Mouse (Mus musculus) left cerebral cortex, postnatal 36 days (tissue): ENCODE data around the gene Fsip1. TPM values are rescaled to one million over a fixed set of nuclear protein-coding genes. Genes with fewer than 3 reads are reported as not detected.
"Not testable (repeated sequence)": the region's sequence is repeated elsewhere in the genome, so short reads cannot be mapped to it uniquely, and the experiment has no call there.

Experiments
- DNase-seq, 2 experiments: peaks; one replicate each; pipeline ENCODE4 v3.0.0; 2021 to 2022; ENCODE audit warnings: low spot score in 2 of 2, mixed read lengths in 1 of 2
- intact Hi-C: fragments of 180-260 bp; cut with DNase I; formaldehyde crosslinking; loops from one replicate; pipeline ENCODE4 v1.15.1; 2025
- total RNA-seq, 2 experiments: library from RNA; stranded (reverse); gene quantifications; 2 replicates each; pipeline ENCODE4 v1.2.3; 2021

Gene Fsip1
- total RNA-seq, 2 experiments from 2014 or later: 0.20 to 0.48 TPM

DNA sequence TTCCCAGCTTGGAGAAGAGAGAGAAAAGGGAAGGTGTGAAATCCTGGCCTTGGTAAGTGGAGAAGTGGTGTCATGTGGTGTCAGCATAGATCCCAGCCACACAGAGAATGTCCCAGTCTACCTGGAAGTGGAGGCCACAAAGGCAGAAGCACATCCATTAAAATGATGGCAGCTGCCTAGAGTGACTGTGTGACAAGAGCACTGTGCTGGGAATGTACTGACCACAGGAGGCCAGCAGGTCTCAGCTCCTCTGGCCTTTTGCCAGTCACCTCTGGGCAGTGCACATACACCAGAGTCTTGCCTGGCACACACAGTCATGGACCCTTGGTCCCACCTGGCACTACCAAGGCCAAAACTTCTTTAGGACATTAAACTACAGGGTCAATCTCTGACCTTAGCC, 54.8 kb downstream of the Fsip1 start:
- intact Hi-C loops: no loop called here
- no peak for DNase-seq

- intact Hi-C loops: loop anchor here (1.0 kb wide), 1 partner anchor 42 kb away; no protein-coding TSS in a partner anchor
- DNase-seq: peak; percentile 64 to 70
Measured at GRCm38 (mm10) chr2:118199867-118200266, 56.9 kb downstream of the Fsip1 start.

DNA sequence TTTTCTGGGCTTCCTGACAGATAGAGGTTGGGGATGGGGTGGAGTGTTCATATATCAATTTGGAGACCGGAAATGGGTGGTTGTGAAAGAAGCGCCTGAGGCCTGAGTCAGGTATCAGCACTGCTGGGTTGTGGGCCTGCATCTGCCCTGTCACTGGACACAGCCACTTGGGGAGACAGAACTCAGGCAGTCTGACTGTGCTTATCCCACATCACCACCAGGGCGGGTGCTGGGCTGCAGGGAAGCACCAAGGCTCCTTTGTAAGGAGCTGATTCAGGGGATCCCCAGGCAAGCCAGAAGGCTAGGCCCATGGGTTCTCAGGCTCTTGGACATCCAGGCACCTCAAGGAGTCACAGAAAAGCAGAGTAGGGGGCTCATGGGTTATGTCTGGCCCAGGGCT, 59.8 kb downstream of the Fsip1 start:
- DNase-seq: no peak
- intact Hi-C loops: no loop called here

DNA sequence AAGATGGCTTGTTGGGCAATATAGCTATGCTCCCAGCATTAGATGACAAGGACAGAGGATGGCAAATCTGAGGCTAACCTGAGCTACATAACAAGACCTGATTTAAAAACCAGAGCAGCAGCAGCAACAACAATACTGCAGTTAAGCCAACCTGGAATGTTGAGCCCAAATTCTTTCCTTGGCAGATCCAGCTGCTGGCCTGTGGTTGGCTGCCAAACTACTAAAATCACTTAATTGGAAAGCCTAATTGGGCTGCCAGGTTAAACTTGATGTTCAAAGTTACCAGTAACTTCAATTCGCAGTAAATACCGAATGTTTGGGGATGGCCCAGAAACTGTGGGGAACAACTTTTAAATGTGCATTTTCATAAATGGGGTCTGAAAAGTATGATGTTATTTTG, 74.6 kb downstream of the Fsip1 start:
- DNase-seq: no peak

DNA sequence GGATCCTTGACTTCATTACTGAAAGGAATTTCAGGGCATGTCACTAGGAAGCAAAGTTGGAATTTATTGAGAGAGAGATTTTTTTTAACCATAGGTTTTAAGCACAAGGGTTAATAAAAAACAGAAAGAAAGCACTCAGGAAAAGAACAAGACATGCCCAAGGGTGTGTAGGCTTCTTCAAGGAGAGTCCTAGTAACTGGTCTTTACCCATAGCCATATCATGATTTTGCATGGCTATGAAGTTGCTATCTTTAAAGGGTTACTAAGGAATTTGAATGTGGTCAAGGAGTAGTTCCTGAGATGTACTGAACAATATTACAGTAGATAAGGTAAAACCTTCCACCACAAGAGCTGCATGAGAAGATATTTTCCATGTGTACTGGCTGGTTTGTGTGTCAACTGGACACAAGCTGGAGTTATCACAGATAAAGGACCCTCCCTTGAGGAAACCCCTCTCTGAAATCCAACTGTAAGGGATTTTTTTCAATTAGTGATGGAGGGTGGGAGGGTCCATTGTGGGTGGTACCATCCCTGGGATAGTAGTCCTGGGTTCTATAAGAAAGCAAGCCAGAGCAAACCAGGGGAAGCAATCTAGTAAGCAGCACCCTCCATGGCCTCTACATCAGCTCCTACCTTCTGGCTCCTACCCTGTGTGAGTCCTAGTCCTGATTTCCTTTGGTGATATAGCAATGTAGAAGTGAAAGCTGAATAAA, 76.7 kb downstream of the Fsip1 start:
- no peak for DNase-seq
- intact Hi-C loops: no loop called here

More for the DNA sequence above, 74.6 kb downstream of the Fsip1 start:
- intact Hi-C loops: no loop called here

GRCm38 (mm10) chr2:118179472-118179871, 77.3 kb downstream of the Fsip1 start:
- DNase-seq: no peak

GRCm38 (mm10) chr2:118174558-118175383, 82.0 kb downstream of the Fsip1 start:
- intact Hi-C loops: no loop called here
- DNase-seq: no peak

More at GRCm38 (mm10) chr2:118179472-118179871, 77.3 kb downstream of the Fsip1 start:
- intact Hi-C loops: no loop called here

- intact Hi-C loops: no loop called here
- DNase-seq: no peak
Measured at GRCm38 (mm10) chr2:118168225-118168624, 88.5 kb downstream of the Fsip1 start.

DNA sequence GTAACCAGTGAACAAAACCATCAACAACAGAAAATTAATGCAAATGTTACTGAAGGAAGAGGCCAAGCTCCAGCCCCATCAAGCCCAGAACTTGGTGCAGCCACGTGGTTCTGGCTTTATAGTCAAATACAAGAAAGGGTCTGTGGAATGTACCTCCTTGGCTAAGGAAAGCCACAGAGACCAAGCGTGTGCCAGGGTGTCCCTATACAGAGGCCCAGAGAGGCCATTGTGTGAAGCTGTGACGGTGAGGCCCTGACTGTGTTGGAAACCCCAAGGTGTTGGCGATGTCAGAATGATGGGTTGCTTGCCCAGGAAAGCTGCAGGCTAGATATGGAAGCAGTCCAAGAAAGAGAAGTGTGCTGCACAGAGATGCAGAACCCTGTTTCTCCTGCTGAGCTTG, 89.0 kb downstream of the Fsip1 start:
- intact Hi-C loops: no loop called here
- DNase-seq: no peak

GRCm38 (mm10) chr2:118165691-118166090, 91.1 kb downstream of the Fsip1 start:
- DNase-seq: no peak
- intact Hi-C loops: no loop called here

DNA sequence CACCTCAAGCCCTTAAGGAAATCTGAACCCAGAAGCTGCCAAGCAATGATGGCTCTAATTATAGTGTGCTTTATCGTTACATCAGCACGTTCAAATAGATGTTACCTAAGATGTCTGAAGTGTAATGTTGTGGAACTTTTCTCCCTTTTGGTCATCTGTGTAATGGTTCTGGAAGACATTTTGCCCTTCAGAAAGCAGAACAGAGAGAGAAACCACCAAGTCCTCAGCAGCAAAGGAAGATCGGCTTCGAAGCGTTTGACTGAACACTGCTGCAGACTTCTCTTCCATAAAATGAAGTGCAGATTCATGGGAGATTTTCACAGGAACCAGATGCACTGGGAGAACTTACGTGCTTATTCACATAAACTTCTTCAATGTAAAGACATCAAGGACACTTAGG, 92.6 kb downstream of the Fsip1 start:
- intact Hi-C loops: no loop called here
- DNase-seq: no peak

DNA sequence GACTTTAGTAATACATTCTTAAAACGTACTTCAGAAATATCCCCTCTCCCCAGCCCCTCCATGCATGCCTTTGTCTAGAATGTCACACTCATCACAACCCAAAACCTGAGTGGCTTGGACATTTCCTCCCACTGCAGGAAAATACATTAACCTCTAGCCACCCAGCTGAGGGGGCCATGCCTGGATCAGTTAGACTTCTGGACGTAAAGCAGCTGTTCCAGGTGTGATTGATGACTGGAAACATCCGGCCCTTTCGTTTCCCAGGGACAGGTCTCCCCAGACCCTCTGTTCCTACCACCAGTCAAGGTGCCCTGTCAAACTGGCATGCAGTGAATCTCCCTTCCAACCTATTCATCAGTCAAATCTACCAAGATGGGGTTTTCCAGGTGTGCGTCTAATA, 94.3 kb downstream of the Fsip1 start:
- DNase-seq: no peak
- intact Hi-C loops: no loop called here

- intact Hi-C loops: no loop called here
- no peak for DNase-seq
Measured at GRCm38 (mm10) chr2:118160991-118161390, 95.8 kb downstream of the Fsip1 start.

DNA sequence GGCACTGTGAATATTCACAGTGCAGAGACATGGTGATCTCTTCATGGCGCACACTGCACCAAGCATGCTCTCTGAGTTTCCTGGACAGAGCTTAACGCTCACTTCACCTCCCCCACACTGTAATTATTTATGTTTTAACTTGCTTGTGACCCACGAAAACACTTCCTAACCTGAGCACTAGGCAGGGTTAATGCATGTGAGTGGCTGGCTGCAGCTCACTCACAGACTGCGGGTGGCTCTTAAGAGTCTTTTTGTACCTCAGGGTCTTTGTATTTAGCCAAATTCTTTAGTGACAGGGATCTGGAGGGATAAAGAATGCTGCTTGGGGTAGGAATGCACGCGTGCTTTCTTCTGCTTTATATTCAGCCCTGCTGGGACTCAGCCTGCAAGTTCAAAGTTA, 96.2 kb downstream of the Fsip1 start:
- intact Hi-C loops: no loop called here
- DNase-seq: no peak

DNA sequence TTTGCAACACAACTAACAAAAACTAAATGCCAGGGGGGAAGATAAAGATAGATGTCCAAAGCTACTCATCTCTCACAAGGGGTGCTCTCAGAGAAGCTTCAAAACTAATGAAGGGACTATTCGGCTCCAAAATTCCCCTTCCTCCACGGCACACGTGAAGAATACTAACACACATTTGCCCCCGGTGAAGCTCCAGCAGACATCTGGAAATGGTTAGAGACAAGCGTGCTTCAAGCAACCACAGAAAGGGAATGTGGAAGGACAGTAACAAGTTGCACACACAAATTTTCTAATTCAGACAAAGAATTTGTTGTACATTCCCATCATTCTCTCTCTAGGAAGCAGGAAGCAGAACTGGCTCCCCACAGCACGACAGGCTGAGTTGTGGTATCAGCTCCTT, 97.6 kb downstream of the Fsip1 start:
- intact Hi-C loops: no loop called here

GRCm38 (mm10) chr2:118158095-118158494, 98.7 kb downstream of the Fsip1 start:
- DNase-seq: no peak
- intact Hi-C loops: no loop called here

More for the DNA sequence above, 97.6 kb downstream of the Fsip1 start:
- DNase-seq: no peak

- intact Hi-C loops: no loop called here
- DNase-seq: peak; percentile 44 to 45
Measured at GRCm38 (mm10) chr2:118149855-118150563, 106.8 kb downstream of the Fsip1 start.

DNA sequence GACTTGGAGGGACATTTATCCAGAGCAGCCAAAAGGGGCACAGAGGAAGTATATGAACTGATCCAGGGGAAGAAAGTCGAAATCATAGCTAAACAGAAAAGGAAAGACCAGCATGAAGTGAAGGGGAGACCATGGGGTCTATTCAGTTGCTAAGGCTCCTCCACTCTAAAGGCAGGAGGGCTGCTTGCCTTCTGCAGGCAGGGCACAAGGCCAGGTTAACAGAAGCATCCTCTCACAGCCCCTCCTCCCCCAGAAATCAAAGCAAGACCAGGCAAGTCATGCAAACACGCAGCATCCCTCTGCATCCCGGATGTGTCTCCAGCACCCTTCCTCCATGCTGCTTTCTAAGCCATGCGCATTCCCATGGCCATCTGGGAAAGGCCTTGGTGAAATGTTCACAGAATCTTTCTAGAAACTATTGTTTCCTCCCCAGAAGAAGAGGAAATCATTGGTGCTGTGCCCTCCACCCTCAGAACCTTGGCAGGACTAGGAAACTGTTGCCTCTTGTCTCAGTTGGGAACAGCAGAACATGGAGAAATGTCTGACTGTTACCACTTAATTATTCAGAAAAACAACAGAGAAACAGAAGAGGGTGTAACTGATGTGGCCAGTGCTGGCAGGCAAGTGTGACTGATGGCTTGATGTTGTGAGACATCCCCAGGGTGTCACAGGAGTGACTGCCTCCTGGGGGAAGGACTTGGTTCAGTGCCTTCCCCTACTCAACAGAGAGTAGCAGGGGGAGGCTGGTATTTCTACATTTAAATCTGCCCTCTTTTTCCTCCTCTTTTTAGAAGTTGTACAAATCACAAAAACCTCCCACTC, 108.2 kb downstream of the Fsip1 start:
- intact Hi-C loops: no loop called here
- no peak for DNase-seq

DNA sequence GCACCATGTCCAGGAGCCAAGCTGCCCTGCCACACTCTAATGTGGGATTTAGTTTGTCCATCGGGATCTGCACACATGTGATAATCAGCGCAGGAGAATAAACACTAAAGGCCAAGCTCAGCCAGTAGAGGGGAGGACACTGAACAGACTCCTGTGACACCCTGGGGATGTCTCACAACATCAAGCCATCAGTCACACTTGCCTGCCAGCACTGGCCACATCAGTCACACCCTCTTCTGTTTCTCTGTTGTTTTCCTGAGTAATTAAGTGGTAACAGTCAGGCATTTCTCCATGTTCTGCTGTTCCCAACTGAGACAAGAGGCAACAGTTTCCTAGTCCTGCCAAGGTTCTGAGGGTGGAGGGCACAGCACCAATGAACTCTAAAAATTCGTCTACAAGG, 109.0 kb downstream of the Fsip1 start:
- DNase-seq, intact Hi-C loops: not testable (repeated sequence)
